Mouse (Mus musculus) G1E-ER4 (cell line): Measurements from ENCODE around the gene Fam19a5. TPM values are rescaled to one million over a fixed set of nuclear protein-coding genes. Genes with fewer than 3 reads are reported as not detected.

ENCODE experiments used
- GATA1 ChIP-seq: IDR thresholded peaks from one replicate; pipeline ENCODE4 v1.8.0; 2012; ENCODE audit warnings: low read length, inconsistent platforms
- polyA plus RNA-seq: library from polyadenylated mRNA; stranded (reverse); fragments of >175 nt; gene quantifications from 2 replicates; pipeline ENCODE4 v1.2.3, GENCODE M21; 2012

Fam19a5 gene
- polyA plus RNA-seq, 1 experiment, result not detected

DNA sequence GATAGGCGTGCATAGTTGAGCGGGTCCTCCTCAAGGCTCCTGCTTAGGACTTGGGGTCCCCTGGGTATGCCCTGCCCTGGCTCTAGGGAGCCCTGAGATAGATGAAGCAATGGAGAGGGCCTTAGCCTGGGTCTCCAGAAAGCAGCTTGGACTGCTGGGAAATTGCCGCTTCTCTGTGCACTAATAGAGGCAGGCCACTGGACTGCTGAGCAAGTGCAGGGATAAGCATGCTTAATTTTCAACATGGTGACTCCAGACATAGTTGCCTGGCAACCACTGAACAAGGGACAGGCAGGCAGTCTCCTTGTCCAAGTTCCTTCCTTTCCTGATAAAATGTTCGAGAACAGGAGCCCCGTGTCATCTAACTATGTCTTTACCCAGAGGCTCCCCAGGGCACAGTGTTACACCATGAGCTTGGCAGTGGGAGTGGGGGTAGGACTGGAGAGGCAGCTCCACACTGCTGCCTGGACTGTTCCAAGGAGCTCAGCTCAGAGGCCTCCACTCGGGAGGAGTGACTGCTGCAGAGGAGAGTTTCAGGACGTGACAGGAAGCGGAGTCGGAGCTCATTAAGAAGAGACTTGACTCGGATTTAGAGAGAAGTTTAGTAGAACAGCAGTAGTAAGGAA, 142.4 kb downstream of the Fam19a5 start:
- TF ChIP-seq GATA1, result no peak

- TF ChIP-seq GATA1, result no peak
Observed at GRCm38 (mm10) chr15:87691271-87691955, 147.3 kb downstream of the Fam19a5 start.

DNA sequence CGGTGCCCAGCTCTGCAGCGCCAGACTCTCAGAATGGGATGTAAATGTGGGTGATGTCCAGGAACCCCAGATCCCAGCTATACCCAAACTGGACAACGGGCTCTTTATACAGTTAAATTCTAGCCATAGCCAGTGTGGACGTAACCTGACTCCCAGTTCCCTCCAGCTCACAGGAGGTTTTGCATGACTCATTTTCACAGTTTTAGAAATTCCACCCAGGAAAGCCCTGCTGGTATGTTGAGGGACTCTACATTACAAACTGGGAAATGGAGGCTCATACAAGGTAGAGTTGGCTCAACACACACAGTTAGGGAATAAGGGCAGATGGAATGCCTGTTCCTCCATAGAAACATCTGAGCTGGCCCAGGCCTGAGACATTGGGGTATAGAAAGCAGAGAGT, 147.9 kb downstream of the Fam19a5 start:
- no peak for TF ChIP-seq GATA1

DNA sequence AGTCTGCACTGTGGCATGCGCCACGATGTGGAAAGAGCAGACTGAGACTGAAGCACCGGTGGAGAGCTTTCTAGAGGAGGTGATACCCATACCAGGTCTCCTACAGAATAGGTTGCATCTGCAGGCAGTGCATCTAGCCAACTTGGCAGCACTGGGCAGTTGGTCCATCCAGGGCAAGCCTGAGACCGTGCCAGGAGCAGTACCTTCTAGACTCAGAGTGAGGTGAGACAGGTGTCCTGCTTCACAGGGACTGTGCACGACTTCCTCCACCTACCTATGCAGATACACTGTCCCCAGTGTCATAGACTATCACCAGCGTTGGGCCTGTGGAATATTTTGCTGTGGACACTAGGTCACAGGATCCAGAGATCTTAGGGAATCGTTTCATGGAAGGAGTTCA, 148.3 kb downstream of the Fam19a5 start:
- TF ChIP-seq GATA1, result no peak

GRCm38 (mm10) chr15:87692865-87693513, 148.9 kb downstream of the Fam19a5 start:
- TF ChIP-seq GATA1, result no peak

DNA sequence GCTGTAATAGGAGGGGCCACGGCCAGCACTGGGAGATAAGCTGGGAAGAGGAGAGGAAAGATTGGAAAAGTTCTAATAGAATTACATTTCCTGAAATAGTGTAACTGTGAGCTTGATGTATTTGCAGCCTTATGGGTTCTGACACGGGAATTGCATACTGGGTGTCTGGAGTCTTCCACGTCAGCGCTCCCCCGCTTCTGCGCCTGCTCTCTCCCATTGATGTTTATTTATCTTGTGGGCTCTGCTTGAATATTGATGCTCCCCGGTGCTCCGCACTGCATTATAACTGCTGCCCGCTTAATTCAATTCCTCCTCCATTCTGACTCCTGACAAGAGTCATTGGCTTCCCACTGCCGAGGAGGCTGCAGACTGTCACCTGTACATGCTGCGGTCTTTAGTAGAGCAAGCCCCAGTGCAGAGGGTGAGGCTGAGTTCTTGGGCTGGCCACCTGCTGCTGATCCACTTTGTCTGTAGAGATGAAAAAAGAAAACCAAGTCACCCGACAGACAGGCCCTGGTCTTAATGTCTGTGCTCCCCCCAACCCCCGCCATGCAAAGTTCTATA, 153.4 kb downstream of the Fam19a5 start:
- TF ChIP-seq GATA1, result no peak

DNA sequence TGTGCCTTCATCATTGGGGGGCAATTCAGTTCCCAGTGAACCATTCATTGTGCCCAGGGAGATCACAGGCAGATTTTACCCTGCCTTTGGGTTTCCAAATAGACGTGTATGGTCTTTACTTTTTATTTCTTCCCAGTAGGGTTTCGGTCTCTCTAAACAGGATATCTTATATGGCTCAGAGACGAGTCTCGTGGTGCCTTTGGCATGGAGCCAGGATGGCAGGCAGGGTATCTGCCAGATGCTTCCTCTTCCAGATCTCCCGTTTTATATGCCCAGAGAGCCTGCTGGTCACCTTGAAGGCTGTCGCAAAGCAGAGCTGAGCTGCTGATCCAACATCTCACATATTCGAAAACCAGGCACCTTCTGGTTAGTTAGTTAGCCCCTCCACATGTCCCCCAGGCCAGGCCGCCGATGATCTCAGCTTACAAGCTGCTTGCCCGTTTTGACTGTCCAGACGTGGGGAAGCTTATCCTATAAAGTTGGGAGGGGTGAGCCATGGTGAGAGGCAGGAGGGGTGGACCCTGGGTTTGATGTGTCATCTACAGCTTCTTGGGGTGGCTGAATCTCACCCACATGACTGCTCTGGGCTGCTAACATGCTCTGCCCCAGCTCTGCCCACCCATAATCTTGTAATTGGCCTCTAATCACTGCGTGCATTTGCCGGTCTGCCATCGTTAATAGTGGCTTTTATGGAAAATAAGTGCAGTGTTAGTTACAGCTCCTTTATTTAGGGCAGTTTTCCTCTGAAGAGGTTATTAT, 154.6 kb downstream of the Fam19a5 start:
- TF ChIP-seq GATA1, result no peak

DNA sequence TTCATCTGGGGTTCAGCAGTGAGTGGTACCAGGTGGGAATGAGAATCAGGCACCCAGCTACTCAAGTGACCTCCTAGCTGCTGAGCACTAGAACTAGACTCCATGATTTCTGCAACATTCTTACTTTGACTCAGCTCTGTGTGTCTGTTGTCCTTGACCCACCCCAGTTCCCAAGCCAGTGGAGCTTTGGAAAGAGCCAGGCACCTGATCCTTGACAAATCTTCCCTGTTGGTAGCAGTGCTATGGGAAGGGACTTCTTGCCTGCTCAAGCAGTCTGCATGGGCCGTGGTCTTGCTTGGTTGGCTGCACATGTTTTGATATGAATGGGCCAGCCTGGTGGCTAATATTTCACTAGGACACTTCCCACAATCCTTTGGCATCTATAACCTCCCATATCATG, 158.7 kb downstream of the Fam19a5 start:
- TF ChIP-seq GATA1, result no peak

GRCm38 (mm10) chr15:87703334-87703733, 159.2 kb downstream of the Fam19a5 start:
- no peak for TF ChIP-seq GATA1

DNA sequence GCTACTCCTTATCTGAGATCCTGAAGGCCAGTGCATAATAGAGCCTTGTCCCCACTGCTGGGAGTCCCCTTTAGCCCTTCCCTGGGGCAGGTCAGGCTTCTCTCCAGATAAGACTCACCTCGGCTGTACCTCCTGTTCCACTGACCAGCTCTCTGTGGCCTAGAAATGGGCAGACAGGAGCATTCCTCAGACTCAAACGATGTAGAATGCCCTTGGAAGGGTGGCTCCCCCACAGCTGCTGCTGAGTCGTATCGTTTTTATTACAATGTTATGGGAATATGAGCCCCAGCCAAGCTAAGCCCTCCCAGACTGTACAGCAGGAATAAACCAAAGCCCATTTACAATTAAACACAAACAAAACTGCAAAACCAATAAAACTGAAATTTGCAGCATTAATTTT, 167.7 kb downstream of the Fam19a5 start:
- no peak for TF ChIP-seq GATA1

GRCm38 (mm10) chr15:87712221-87712620, 168.1 kb downstream of the Fam19a5 start:
- TF ChIP-seq GATA1, result no peak

DNA sequence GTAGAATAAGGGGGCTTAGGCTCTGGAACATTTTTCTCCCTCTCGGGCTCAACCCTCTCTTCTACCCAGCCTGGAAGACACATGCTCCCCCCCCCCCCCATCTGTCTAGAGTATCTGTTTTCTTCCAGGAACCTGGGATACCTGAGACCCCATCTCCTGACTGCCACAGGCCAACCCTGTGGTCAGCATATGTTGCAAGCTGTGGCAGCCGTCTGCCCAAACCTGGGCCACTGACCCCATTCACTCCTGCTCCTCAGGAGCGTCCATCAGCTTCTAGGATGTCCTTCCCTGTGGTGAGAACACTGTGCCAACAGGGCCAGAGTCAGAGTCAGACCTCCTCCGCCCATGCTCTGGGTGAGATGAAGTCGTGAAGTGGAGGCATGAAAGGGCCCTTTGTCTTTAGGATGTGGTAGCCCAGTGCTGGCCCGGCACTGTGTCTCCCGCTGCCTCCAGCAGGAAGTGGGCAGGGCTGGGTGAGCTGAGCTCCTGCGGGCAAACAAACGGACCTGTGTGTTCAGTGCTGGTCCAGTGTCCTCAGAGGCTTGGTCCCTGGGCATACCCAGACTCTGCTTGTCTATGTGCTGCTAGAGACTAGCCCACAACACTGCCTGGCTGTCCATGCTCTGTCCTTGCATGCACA, 171.1 kb downstream of the Fam19a5 start:
- TF ChIP-seq GATA1, result no peak

DNA sequence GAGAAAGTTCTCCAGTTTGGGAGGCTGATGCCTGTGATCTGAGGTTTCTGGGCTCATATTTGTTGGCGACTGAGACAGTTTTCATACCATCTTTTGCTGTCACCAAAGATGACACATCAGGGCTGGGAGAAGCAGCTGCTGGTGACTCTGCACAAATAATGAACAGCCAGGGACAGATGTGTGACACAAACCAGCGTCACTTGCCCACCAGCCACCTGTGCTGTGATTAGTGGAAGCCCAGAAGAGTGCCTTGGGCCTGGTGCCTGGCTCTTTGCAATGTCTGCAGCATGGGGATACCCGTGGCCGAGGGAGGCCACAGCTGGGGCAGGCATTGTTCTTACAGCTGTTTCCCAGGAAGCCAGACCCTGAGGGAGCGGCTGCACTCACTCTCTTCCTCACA, 173.0 kb downstream of the Fam19a5 start:
- TF ChIP-seq GATA1, result no peak

GRCm38 (mm10) chr15:87723455-87723986, 179.4 kb downstream of the Fam19a5 start:
- no peak for TF ChIP-seq GATA1

GRCm38 (mm10) chr15:87726657-87727236, 182.6 kb downstream of the Fam19a5 start:
- TF ChIP-seq GATA1, result no peak
